Mouse (Mus musculus) G1E (cell line): ENCODE data around the gene Disc1.

Experiments used
- CTCF ChIP-seq: IDR thresholded peaks from 2 replicates; pipeline ENCODE4 v1.5.1; 2012; ENCODE audit warnings: low read depth, low read length, inconsistent platforms, mixed read lengths
- GATA1 ChIP-seq: IDR thresholded peaks from 2 replicates; pipeline ENCODE4 v1.6.1; 2012; ENCODE audit warnings: borderline replicate concordance, low read length, inconsistent platforms, mixed read lengths
- POLR2AphosphoS5 ChIP-seq: IDR thresholded peaks from 2 replicates; pipeline ENCODE4 v1.6.1; 2012; ENCODE audit warnings: low read depth, low read length, inconsistent platforms; ENCODE audit not compliant: insufficient replicate concordance
- TAL1 ChIP-seq: conservative IDR thresholded peaks from 2 replicates; pipeline ENCODE4 v1.6.1; 2012; ENCODE audit warnings: low read depth, low read length, inconsistent platforms, mixed read lengths

GRCm38 (mm10) chr8:125043394-125043793 lies 10.6 kb upstream of the Disc1 start:
- TF ChIP-seq CTCF = no peak
- TF ChIP-seq POLR2AphosphoS5 = no peak
- no peak for TF ChIP-seq GATA1
- TF ChIP-seq TAL1 = no peak
